Mouse (Mus musculus): ENCODE measurements around the gene Zfp691.

The Zfp691 gene

DNA sequence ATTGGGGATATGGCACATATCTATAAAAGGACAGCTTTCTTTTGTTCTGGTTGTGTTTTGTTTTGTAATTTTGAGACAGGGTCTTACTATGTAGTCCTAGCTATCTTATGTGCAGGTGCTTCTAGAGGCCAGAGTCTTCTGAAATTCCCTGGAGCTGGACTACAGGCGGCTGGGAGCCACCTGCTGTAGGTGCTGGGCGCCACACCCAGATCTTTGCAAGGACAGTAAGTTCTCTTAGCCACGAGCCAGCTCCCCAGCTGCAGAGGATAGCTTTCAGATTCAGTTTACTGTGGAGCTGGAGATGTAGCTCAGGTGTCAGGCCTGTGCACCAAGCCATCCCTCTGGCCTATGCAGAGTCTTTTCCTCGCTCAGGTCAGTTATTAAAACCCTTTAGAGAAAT, 6.9 kb downstream of the Zfp691 start:
- DNase-seq: no peak

DNA sequence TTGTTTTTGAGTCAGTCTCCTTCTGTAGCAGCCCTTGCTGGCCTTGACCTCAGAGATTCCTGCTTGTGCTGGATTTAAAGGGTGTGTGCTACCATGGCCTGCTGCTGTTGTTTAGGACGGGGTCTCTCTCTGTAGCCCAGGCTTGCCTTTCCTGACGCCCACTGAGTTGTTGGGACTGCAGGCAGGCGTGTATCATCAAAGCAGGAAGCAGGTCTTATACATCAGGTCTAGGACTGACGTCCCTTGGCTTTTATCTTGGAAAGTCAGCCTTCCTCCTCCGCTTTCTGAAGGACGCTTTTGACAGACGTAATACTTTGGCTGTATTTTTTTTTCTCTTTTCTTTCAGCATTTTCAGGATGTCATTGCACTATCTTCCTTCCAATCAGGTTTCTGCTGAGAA, 8.1 kb downstream of the Zfp691 start:
- DNase-seq: no peak

DNA sequence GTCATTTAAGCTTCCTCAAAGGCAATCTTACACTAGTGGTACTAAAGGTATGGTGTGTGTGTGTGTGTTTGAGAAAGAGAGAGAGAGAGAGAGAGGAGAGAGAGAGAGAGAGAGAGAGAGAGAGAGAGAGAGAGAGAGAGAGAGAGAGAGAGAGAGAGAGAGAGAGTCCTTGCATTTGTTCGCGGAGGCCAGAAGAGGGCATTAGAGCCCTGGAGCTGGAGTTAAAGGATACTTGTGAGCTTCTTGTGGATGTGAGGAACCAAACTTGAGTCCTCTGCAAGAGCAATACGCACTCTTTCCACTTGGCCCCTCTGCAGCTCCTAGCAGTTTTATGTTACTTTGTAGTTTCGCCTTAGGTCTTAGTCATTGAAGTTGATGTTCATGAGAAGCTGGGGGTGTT, 11.0 kb downstream of the Zfp691 start:
- no peak for DNase-seq

DNA sequence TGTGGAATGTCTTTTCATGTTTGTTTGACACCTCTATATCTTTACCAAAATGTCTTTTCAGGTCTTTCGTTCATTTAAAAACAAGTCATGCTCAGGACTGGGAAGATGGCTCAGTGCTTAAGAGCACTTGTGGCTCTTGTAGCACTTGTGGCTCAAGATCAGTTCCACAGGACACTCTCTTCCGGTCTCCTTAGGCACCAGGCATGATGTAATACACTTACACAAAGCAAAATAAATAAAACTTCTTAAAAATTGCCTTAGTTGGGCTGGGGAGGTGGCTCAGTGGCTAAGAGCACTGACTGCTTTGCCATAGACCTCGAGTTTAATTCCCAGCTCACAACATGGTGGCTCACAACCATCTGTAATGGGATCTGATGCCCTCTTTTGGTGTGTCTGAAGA, 12.6 kb downstream of the Zfp691 start:
- DNase-seq: no peak

DNA sequence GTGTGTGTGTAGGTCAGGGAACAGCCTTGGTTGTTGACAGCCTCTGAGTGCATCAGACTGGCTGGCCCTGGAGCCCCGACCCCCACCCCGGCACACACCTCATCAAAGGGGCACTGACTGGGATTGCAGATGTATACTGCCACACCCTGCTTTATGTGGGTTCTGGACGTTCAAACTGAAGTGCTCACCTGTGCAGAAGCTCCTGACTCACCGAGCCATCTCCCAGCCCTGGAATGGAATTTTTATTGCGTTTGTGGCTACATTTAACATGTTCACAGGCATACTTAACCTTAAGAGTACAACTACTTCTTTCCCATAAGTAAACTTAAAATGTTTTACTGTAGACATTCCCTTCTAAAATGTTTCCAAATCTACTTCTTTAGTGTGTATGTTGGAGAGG, 16.1 kb downstream of the Zfp691 start:
- DNase-seq: no peak

DNA sequence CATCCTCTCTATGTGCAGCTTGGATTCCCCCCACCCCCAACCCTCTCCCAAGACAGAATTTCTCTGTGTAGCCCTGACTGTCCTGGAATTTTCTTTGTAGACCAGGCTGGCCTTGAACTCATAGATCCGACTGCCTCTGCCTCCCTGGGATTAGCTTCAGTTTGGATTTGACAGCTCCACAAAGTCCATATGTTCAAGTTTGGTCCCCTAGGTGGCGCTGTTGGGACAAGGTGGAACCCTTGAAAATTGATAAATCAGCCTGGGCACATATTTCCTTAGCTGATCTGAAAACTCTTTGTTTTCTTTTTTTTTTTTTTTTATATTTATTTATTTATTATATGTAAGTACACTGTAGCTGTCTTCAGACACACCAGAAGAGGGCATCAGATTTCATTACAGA, 16.8 kb downstream of the Zfp691 start:
- peak; percentile 68 to 90 for DNase-seq

DNA sequence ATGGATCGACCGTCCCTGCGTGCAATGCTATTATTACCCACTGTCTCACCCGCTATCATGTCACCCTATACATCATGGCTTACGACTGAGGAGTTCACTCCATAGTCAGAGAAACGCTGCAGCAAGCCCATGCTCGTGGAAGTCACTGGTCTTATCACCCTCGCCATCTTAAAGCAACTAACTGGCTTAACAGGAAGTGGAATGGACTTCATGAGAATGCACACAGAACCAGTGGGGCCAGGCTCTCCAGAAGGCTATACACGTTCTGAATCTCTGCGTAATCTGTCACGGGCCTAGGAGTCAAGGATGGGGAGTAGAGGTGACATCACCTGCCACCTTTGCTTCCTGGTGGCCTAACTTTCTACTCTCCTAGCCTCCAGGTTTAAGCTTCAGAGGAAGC, 25.3 kb downstream of the Zfp691 start:
- DNase-seq: no peak

DNA sequence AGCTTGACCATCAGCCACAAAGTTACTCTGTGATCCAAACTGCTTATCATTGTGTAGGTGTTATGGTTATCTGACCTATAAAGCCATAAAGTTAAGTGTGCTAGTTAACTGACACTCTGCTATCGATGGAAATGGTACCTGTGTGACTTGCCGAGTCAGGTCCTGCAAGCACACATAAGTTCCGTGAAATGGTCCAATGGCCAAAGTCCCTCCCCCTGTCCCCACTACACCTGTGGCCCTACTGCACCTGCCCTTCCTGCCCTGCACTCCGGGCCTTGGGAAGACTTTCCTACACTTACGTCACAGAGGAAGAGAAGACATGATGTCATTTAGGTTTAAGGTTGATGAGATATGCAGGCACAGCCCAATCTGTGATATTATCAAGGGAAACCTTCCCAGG, 26.6 kb downstream of the Zfp691 start:
- DNase-seq: no peak

DNA sequence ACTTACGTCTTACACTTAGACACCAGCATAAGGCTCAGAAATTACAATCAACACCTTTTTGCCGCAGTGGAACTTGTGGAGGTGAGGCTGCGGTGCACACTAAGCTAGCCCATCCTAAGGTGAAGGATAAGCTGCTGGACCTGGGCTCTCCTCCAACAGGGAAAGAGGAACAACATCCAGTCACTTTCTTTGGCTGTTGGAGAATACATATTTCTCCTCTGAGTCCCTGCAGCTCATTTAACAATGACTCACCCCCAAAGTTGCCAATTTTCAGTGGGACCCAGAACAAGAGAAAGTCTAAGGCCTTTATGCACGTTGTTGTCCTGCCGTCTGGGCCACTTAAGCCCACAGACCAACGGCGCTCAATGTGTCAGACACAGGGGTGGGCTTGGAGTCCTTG, 27.2 kb downstream of the Zfp691 start:
- no peak for DNase-seq

DNA sequence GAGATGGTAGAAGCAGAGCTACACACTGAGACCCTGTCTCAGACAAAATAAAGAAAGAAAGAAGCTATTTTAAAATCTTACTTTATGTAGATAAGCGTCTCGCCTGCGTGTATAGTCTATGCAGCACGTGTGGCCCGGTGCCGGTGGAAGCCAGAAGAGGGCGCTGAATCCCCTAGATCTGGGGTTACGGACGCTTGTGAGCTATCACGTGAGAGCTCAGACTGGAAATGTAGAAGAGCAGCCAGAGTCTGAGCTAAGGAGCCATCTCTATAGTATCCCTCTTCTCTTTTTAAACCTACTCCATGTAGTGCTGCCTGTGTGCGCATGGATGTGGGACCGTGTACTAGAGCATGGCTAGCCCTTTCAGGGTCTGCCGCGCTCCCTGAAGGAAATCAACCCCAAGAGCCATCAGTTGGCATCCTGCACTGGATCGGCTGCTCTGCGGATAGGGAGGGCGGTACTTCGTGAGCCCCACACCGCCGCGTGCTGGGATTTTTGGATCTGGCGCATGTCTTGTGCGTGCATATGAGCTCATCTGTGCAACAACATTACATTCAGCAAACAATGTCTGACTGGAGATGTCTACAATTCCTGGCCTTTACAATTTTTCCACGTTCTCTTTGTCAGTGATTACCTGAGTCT, 31.6 kb downstream of the Zfp691 start:
- peak; percentile 67 to 77 for DNase-seq

DNA sequence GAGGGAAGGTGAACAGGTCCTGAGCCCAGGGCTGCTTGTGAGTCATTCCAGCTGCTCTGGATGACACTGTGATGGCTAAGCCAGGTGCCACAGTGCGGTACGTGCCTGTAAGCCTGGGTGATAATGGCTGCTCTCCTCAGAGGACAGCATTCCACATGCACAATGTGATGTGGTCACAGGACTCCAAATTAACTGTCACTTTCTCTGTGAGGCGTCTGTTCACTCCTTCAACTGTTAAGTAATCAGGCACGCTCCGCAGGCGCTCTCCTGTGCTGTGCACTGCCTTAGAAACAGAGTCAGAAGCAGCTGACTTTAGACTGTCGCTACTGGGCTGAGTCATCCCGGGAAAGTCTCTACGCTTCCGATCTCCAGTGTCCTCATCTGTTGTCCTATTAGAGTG, 32.8 kb downstream of the Zfp691 start:
- DNase-seq: no peak

DNA sequence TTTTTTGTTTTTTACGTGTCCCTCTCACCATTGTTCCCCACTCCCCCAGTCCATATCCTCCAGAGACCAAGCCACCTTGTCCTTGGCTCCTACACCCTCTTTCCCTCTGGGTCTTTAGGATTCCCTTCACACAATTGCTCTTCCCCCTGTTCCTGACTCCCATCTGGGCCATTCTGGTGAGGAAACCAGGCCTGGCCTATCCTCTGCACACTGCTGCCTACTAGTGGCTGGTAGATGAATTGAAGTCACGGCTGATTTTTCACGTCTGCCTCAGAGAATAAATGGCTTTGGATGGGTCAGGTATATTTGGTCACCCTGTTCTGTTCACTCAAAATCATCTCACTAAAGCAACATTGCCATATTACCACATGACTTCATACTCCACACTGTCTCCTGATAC, 33.9 kb downstream of the Zfp691 start:
- peak; percentile 60 to 67 for DNase-seq

DNA sequence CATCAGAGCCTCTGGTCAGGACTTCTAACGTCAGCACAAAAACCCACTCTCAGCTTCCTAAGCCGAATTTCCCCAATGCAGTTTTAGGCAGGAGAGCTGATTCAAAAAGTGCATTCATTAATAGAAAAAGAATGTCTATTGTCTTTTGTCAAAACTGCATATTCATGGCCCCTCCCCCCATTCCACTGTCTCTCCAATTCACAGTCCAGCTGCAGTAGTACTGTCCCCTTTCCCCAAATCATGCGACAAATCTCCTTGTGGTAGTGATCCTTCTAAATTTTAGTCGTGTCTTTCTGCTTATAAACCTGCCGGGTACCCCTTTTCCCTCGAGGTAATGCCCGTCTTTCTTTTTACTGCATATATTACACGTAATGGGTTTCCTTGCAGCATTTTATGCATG, 35.2 kb downstream of the Zfp691 start:
- DNase-seq: no peak

DNA sequence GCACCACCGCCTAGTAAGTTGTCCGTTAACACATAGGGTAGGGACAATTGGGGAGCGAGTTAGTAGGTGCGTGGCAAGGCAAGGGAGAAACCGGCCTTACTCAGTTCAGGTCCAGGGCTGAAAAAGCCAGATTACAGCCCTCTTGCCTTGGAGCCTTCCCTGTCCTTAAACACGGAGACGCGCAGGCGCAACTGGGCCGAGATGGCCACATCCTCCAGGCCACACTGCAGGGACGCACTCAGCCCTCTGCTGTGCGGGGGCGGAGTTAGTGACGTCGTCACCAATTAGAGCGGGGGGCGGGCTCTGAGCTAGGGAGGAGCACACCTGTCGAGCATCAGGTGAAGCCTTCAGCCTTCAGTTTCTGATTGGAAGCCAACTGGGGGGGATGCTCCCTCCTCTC, 35.8 kb downstream of the Zfp691 start:
- peak; percentile 83 to 92 for DNase-seq

DNA sequence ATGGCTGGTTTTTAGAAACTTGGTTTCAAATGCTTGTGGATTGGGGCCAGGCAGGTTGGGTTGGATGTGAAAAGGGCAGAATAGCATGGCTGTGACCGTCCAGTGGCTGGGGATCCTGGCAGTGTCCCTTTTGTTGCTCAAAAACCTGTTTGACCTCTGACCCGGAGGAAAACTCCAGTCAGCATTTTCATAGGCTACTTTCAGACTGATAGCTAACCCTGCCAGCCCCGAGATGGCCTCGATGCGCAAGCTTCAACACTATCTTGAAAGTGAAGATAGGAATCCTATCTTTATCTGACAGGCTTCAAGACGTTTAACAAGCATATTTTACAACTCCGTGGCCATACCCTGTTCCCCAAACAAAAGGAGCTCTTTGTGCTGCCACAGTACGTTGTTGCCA, 36.7 kb downstream of the Zfp691 start:
- DNase-seq: peak in 1 of 2 experiments; percentile 19

DNA sequence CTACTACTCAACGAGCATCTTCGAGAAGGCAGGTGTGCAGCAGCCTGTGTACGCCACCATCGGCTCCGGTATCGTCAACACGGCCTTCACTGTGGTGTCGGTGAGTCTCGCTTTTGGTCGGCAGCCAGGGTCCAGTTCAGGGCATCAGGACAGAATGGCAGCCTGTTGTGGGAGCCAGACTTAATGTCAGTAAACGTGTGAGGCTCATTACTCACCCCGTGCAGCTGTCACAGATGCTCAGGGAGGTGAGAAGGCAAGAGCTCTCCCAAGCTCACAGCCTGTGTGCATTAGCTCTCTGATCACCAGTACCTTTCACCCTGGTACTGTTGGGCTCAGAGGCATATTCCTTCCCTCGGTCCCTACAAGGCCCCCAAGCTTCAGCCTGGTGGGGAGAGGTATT, 40.1 kb downstream of the Zfp691 start:
- DNase-seq: no peak

DNA sequence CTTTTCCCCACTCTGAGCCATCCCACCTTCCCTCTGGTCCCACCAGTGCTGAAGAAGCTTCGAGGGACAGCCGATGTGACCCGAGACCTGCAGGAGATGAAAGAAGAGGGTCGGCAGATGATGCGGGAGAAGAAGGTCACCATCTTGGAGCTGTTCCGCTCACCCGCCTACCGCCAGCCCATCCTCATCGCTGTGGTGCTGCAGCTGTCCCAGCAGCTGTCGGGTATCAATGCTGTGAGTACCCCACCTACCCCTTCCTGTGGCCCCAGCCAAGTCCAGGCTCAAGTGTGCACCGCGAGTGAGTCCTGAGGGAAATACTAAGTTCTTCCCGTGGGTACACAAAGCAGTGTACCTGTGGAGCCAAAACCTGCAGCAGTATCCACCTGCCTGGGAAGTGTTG, 40.7 kb downstream of the Zfp691 start:
- DNase-seq: no peak

DNA sequence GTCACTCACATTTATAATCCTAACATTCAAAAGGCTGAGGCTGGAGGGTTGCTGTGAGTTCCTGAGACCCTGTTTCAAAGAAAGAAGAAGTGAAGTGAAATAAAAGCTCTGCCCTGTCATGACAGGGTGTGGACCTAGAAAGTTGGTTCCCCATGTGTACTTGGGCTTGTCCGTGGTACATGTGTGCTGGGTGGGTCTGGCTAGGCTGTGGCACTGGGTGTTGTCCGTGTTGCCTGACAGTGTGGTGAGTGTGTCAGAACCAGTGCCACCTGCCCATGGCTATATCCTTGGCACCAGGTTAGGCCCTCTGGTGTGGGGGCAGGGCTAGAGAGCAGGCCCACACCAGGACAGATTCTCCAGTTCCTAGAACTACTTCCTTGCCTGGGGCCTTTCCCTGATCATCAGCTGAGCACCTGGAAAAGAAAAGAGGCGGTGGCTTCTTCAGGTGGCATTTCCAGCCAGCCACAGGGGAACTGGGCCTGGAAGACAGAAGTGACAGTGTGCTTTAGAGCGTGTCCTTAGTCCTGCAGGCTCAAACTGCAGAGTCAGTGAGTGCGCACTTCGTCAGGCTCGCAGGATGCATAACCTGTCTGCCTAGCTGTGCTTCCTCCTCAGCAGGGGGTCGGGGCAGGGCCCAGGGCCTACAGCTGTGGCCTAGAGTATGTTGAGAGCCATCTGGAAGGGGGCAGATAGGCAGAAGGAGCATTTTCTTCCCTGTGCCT, 42.6 kb downstream of the Zfp691 start:
- DNase-seq: no peak

DNA sequence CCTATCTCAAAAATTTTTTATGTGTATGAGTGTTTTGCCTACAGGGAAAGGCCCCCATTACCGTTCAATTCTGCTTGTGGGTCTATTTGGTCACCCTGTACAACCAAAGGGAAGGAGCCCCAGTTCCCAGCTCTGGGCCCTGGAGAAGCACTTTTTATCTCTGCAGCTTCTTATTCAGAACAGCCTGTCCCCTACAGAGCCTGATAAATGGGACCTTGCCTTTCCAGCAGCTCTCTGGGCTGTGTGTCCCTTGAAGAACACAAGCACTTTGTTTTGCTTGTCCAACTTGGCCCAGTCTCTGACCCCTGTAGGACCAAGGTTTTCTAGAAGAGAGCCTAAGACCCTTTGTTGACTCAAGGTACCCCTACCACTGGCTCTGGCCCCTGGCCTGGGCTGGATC, 44.9 kb downstream of the Zfp691 start:
- DNase-seq: no peak

DNA sequence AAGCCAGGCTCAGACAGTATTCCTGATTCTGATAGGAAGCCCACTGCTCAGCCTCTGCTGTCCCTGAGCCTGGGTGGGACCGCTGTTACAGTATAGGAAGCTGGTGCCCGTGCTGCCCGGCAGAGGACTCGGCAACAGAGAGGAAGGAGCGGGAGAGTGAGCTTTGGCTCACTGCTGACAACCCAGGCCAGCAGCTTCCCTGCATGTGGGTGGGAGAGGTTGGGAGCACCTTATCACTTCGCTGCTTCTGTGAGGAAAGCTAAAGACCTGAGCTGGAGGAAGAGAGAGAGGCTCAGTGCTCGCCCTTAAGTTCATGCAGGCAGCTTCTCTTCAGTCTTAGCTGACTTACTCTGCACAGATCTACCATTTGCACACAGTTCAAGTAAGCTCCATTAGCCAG, 45.4 kb downstream of the Zfp691 start:
- no peak for DNase-seq

DNA sequence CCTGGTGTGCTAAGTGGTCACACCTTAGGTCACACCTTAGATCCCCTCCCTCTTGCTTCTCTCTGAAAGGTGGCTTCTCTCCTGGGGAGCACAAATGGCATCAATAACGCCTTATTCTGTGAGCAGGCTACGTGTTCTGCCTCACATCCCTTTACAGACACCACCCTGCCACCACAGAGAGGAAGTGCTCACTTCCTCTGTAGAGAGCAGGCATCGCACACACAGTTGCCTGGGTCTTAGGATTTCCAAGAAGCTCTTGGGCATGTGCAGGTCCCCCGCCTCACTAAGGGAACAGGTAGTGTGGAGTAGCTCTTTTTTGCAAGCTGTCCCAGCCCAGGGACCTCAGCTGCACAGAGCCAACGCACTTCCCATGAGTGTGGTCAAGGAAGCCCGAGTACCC, 46.8 kb downstream of the Zfp691 start:
- DNase-seq: no peak

DNA sequence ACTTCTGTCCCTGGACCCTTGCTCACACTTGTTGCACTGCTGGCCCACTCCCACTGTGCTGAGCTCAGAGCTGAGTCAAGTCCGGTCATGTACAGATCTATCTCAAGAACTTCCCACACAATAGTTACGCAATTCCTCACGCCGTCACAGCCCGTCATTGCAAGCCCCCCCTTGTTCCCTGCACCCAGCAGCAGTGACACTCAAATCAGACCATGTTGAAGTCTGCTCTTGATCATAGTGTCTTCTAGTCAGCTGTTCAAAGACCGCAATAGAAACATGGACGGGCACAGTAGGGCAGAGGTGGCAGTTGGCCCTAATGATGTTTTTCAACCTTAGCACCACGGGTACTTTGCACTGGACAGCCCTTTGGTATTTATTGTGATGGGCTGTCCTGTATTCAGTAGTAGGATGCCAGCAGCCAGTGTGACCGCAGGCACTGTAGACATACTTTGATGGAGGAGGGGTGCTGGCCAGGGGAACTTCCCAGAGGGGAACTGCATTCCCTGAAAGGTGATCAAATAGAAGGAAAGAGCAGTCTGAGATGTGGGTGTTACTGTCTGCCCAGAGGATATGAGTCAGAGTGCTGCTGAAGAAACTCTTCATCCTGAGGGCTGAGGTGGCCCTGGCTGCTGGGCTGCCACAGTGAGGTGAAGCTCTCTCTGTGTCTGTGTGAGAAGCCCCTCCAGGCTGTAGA, 48.3 kb downstream of the Zfp691 start:
- DNase-seq: no peak

DNA sequence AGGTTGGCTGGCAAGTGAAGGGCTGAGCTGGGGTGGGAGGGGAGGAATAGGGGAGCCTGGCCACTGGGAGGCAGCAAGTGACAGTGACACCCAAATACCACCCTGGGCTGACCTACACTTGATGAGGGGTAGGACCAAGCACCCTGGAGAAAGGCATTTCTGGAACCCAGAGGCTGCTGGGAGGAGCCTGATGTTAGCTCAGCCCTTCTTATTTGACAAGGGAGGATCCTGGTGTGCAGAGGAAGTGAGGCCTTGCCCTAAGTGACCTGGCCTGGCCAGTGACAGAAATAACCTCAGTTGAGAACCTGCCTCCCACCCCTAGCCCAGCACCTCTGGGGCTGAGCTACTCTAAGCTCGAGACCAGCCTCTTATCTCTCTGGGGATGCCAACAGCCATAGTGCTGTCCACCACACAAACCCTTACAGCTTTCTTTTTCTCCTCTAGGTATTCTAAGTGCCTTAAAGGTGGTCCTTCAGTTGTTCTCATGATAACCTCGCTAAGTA, 49.2 kb downstream of the Zfp691 start:
- no peak for DNase-seq

DNA sequence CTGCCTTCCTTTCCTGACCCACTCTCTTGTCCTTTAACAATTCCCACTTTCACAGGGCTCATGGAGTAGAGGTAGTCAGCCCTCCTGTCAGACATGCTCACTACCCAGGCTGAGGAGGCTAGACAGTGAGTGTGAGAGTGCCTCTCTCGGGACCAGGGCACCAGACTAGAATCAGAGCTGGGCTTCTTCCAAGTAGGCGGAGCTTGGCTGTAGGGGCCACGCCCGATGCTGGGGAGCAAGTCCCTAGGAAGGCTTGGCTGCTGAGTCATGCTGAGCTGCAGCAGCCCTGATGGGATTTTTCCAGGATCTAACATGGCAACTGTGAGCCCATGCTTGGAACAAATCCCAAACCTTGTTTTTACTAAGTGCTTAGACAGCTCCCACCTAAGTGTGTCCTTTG, 52.7 kb downstream of the Zfp691 start:
- DNase-seq: peak; percentile 91 to 92
